Mouse (Mus musculus): ENCODE data around the gene Ndufv3. TPM values are rescaled to one million over a fixed set of nuclear protein-coding genes. Genes with fewer than 3 reads are reported as not detected.

Gene Ndufv3
- polyA plus RNA-seq, 1 experiment = 97.0 TPM

DNA sequence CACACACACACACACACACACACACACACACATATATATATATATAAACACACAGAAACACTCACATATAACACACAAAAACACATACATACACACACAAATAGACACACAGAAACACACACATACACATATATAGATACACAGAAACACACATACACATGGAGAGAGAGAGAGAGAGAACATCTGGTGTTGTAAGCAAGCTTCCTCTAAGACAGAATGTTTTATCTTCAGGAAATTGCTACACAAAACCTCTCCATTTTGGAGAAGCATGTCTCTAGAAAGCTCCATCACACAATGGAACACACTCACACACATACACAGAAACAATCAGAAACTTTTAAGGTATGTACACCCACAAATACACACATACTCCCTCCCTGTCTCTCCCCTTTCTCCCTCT is 28.6 kb upstream of the Ndufv3 start:
- H3K27ac ChIP-seq (ENCODE audit: control insufficient read depth, insufficient read depth, low read depth, low read length, poor library complexity) = no peak overlapping the region
- no peak for TF ChIP-seq CTCF (IDR thresholded peaks at IDR 0.05; ENCODE audit: control insufficient read depth, insufficient read depth, low read length)
- TF ChIP-seq POLR2A (IDR thresholded peaks at IDR 0.05; ENCODE audit: borderline replicate concordance, control insufficient read depth, low read depth, low read length) = no peak
- H3K4me3 ChIP-seq (replicated peaks; ENCODE audit: control insufficient read depth, low read depth, low read length) = no peak overlapping the region
- H3K4me1 ChIP-seq (ENCODE audit: control insufficient read depth, insufficient read depth, low read length) = peaks cover 1% of the 10 kb centered on the region; the same call in 1 of the 2 replicates

DNA sequence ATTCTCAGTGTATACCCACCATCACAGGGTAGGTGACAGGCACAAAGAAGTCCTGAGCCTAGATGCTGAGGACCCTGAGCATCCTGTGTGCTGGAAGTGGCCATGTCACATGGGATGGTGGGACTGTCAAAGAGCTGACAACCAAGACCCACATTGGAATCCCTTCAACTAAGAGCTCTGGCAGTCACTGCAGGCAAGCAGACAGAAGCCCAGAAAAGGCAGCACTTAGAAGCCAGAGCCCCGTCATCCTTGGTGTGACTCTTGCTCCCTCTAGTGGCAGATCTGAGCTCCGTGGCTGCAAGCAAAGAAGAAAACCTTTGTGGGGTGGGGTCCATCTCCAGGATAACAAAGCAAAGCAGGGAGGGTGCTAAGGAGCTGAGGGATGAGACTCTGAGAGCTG is 27.5 kb upstream of the Ndufv3 start:
- Histone ChIP-seq H3K27ac (ENCODE audit: control insufficient read depth, insufficient read depth, low read depth, low read length, poor library complexity) (no peak overlapping the region), H3K4me1 (ENCODE audit: control insufficient read depth, insufficient read depth, low read length) (peaks cover 1% of the 10 kb centered on the region; the same call in 1 of the 2 replicates), H3K4me3 (replicated peaks; ENCODE audit: control insufficient read depth, low read depth, low read length) (no peak overlapping the region)
- no peak for TF ChIP-seq POLR2A (IDR thresholded peaks at IDR 0.05; ENCODE audit: borderline replicate concordance, control insufficient read depth, low read depth, low read length)
- TF ChIP-seq CTCF (IDR thresholded peaks at IDR 0.05; ENCODE audit: control insufficient read depth, insufficient read depth, low read length) = peak; percentile 95
- 0% methylated on average over 2 of the region's 2 CpGs for WGBS

DNA sequence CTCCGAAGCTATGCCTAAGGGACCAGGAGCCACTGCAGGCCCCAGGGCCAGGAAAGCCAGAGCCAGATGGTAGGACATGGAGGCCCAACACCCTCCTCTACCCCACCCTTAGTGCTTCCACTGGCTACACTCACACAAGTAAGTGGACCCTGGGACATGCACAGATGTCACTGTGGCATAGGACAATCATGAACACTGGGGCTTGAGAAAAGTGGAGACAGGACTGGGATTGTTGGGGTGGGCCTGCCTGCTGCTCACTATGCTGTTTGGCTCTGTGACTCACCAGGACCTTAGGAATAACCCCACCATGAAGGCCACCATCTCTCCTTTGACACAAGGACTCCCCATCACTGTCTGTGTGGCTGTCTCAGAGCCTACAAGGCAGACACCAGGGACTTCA is 24.9 kb upstream of the Ndufv3 start:
- Histone ChIP-seq H3K4me3 (replicated peaks; ENCODE audit: control insufficient read depth, low read depth, low read length) (no peak overlapping the region), H3K4me1 (ENCODE audit: control insufficient read depth, insufficient read depth, low read length) (peaks cover 1% of the 10 kb centered on the region; the same call in 1 of the 2 replicates), H3K27ac (ENCODE audit: control insufficient read depth, insufficient read depth, low read depth, low read length, poor library complexity) (no peak overlapping the region)
- TF ChIP-seq CTCF (IDR thresholded peaks at IDR 0.05; ENCODE audit: control insufficient read depth, insufficient read depth, low read length) = no peak
- TF ChIP-seq POLR2A (IDR thresholded peaks at IDR 0.05; ENCODE audit: borderline replicate concordance, control insufficient read depth, low read depth, low read length) = no peak
- 81% methylated on average over 1 of the region's 1 CpGs for WGBS

DNA sequence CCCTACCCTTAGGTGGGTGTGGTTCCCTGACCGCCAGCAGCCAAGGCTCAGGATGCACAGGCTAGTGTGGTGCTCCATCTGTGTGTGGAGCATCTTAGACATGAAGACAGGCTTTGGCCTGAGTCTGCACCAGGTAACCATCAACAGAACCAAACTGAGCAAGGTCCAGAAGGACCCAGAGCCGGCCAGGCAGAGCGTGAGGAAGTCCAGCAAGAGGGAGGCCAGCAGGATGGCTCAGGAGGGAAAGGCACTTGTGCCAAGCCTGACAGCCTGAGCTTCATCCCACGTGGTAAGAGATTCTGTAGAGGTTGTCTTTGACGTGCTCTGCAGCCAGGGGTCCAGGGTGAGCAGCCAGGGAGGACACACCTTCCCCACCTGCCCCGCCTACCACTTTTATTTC is 22.2 kb upstream of the Ndufv3 start:
- TF ChIP-seq CTCF (IDR thresholded peaks at IDR 0.05; ENCODE audit: control insufficient read depth, insufficient read depth, low read length) = no peak
- no peak for TF ChIP-seq POLR2A (IDR thresholded peaks at IDR 0.05; ENCODE audit: borderline replicate concordance, control insufficient read depth, low read depth, low read length)
- Histone ChIP-seq H3K4me1 (ENCODE audit: control insufficient read depth, insufficient read depth, low read length) (no peaks in the 10 kb centered on the region), H3K27ac (ENCODE audit: control insufficient read depth, insufficient read depth, low read depth, low read length, poor library complexity) (no peak overlapping the region), H3K4me3 (replicated peaks; ENCODE audit: control insufficient read depth, low read depth, low read length) (no peak overlapping the region)
- 83% methylated on average over 6 of the region's 6 CpGs for WGBS

DNA sequence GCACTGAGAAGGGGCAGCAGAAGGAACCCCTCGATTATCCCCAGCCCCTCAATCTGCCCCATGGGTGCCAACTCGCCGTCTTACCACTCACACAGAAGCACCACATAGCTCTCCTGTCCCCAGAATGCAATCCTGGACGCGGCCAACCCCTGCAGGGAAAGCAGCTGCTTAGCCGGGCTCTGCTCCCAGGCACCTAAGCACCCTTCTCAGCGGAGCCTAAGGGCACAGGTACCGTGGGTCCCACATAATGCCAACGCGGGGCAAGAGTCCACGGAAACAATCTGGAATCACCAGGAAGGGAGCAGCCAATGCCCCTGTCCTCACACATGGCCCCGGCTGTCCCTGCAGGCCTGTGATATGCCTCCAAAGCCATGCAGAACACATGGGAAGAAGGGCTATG is 20.2 kb upstream of the Ndufv3 start:
- no peaks in the 10 kb centered on the region for H3K4me1 ChIP-seq (ENCODE audit: control insufficient read depth, insufficient read depth, low read length)

DNA sequence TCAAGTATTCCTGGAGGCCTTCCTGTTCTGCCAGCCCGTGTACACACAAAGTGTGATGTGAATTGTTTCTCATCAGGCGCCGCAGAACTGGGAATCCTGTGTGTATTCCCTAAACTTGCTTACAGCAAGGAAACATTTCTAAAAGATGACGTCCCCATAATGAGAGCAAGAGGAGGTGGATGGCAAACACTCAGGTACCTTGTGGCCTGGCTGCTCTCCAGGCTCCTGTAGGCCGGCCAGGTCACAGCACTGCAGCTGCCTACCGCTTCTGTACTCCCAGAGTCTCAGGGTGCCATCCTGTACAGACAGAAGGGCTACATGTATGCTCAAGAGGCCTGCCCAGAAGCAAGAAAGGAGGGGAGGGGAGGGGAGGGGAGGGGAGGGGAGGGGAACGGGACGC is 19.5 kb upstream of the Ndufv3 start:
- Histone ChIP-seq H3K4me3 (replicated peaks; ENCODE audit: control insufficient read depth, low read depth, low read length) (no peak overlapping the region), H3K4me1 (ENCODE audit: control insufficient read depth, insufficient read depth, low read length) (no peaks in the 10 kb centered on the region), H3K27ac (ENCODE audit: control insufficient read depth, insufficient read depth, low read depth, low read length, poor library complexity) (no peak overlapping the region)
- WGBS = 93% methylated on average over 8 of the region's 8 CpGs
- no peak for TF ChIP-seq CTCF (IDR thresholded peaks at IDR 0.05; ENCODE audit: control insufficient read depth, insufficient read depth, low read length)

More for the DNA sequence above, 20.2 kb upstream of the Ndufv3 start:
- TF ChIP-seq POLR2A (IDR thresholded peaks at IDR 0.05; ENCODE audit: borderline replicate concordance, control insufficient read depth, low read depth, low read length) (no peak), CTCF (IDR thresholded peaks at IDR 0.05; ENCODE audit: control insufficient read depth, insufficient read depth, low read length) (no peak)
- Histone ChIP-seq H3K4me3 (replicated peaks; ENCODE audit: control insufficient read depth, low read depth, low read length) (no peak overlapping the region), H3K27ac (ENCODE audit: control insufficient read depth, insufficient read depth, low read depth, low read length, poor library complexity) (no peak overlapping the region)
- WGBS = 87% methylated on average over 12 of the region's 12 CpGs

DNA sequence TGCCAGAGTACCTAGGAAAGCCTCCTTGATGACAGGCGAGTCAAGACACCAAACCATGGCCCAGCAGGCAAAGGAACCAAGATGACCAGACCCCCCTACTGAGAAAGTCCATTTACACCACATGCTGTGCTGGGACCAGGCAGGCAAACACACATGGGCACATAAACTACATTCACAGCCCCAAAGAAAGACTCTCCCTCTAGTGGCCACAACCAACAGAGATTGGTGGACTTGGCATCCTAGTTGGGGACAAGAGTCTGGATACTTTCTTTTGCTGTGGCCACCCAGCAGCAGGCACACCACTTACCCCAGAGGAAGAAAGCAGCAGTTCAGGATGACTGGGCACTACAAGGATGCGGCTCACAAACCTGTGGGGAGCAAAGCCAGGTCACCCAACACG is 19.0 kb upstream of the Ndufv3 start:
- TF ChIP-seq POLR2A (IDR thresholded peaks at IDR 0.05; ENCODE audit: borderline replicate concordance, control insufficient read depth, low read depth, low read length) = no peak
- TF ChIP-seq CTCF (IDR thresholded peaks at IDR 0.05; ENCODE audit: control insufficient read depth, insufficient read depth, low read length) = no peak
- Histone ChIP-seq H3K4me3 (replicated peaks; ENCODE audit: control insufficient read depth, low read depth, low read length) (no peak overlapping the region), H3K27ac (ENCODE audit: control insufficient read depth, insufficient read depth, low read depth, low read length, poor library complexity) (no peak overlapping the region), H3K4me1 (ENCODE audit: control insufficient read depth, insufficient read depth, low read length) (no peaks in the 10 kb centered on the region)
- 83% methylated on average over 3 of the region's 3 CpGs for WGBS

DNA sequence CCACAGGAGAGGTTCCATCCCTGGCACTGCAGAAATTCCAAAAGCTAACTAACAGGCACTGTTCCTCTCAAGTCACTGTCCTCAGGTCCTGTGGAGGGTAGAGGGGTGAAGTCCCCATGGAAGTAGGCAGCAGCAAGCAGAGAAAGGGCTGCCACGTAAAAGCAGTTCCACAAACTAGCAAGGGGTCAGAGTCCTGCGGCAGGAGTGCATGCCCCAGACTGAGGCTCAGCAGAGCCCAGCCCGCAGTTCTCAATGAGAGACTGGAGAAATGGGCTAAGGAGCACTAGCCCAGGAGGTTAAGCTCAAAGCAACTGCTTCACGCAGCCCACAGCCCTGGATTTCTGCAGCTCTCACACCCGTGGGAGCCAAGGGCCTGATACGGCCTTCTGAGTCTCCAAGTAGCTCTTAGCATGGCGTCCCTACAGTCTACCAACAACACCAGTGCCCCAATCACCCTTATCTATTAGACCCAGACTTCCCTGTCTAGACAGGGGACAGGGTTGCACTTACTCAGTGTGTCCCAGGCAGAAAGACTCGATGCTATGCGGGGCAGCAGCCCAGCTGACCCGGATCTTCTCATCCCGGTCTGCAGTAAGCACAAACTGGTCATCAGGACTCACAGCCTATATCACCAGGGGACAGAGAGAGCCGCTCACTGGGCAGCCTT is 17.5 kb upstream of the Ndufv3 start:
- H3K4me3 ChIP-seq (replicated peaks; ENCODE audit: control insufficient read depth, low read depth, low read length) = no peak overlapping the region
- H3K4me1 ChIP-seq (ENCODE audit: control insufficient read depth, insufficient read depth, low read length) = no peaks in the 10 kb centered on the region
- no peak overlapping the region for H3K27ac ChIP-seq (ENCODE audit: control insufficient read depth, insufficient read depth, low read depth, low read length, poor library complexity)
- 72% methylated on average over 12 of the region's 12 CpGs for WGBS
- TF ChIP-seq POLR2A (IDR thresholded peaks at IDR 0.05; ENCODE audit: borderline replicate concordance, control insufficient read depth, low read depth, low read length) (no peak), CTCF (IDR thresholded peaks at IDR 0.05; ENCODE audit: control insufficient read depth, insufficient read depth, low read length) (no peak)

DNA sequence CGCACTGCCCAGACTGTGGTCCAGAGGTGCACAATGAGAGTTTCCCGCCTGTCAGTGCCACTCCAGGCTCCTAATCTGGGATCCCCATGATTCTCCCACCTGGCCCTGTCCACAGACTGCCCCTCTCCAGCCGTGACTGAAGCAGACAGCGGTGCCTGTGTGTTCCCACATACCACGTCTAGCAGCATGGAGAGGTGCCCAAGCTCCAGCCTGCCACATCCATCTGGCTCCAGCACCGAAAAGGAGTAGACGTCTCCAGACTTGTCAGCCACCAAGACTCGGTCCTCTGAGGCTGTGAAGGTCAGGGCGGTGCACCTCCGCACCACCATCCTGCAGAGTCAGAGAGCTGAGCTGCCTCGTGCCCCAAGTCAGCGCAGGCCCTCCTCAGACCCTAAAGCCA is 16.6 kb upstream of the Ndufv3 start:
- no peak overlapping the region for H3K4me3 ChIP-seq (replicated peaks; ENCODE audit: control insufficient read depth, low read depth, low read length)
- TF ChIP-seq CTCF (IDR thresholded peaks at IDR 0.05; ENCODE audit: control insufficient read depth, insufficient read depth, low read length) (no peak), POLR2A (IDR thresholded peaks at IDR 0.05; ENCODE audit: borderline replicate concordance, control insufficient read depth, low read depth, low read length) (no peak)
- 94% methylated on average over 12 of the region's 12 CpGs for WGBS
- H3K27ac ChIP-seq (ENCODE audit: control insufficient read depth, insufficient read depth, low read depth, low read length, poor library complexity) = no peak overlapping the region
- H3K4me1 ChIP-seq (ENCODE audit: control insufficient read depth, insufficient read depth, low read length) = no peaks in the 10 kb centered on the region
